9 mouse cellular contexts compared by ENCODE assay signal in the genomic region with DNA sequence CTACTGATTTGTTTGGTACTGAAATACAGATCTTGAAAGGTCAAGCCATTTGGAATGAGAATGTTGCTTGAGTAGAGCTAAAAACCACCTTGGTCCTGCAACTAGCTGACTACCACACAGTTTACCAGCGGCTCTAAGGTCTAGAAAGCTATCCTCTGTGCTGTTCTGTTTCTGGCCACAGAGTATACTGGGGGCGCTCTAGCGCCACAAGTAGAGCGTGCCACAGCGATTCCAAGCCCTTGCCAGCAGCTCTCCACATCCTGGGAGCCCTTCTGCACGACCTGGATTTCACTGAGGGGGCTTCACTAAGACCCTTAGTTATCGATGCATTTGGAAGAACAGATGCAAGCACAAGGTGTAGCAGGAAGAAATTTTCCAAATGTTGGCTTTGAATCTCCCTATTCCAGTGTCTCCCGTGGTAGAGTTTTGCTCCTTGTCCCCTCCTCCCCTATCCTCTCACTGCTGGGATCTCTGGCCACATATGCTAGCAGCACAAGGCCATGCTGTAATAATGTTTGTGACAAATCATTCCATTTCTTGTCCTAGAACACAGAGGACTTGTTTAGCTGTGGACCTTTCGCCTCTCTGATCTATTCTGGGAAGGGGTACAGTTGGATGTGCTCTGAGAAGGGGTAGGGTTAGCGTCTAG. TPM values are rescaled to one million over a fixed set of nuclear protein-coding genes. Genes with fewer than 3 reads are reported as not detected.
A peak's percentile ranks its signal among the peaks of the same experiment; 100 is the strongest.
DNase-seq lines count a peak whose midpoint lies in the region; ATAC-seq and TF ChIP-seq lines count a peak whose summit lies in the region.
"Had no signal": no experiment of that assay in that cellular context is flagged by ENCODE, and none has a peak within 500 bp of the region (broad histone marks: within the 10 kb centered on the region; RNA-seq: fewer than 3 reads in every experiment).

No protein-coding gene starts in this region.

- TF ChIP-seq CTCF in heart, adult 2 months (IDR thresholded peaks at IDR 0.05): peak; percentile 55
- TF ChIP-seq CTCF in C2C12 (IDR thresholded peaks at IDR 0.05; ENCODE audit: control insufficient read depth, insufficient read depth, insufficient read length): peak; percentile 4
- TF ChIP-seq CTCF in brain, embryonic 14.5 days (IDR thresholded peaks at IDR 0.05; ENCODE audit: borderline replicate concordance, extremely low read depth, insufficient read depth, insufficient read length): peak; percentile 62; the same call in 1 of the 2 replicates

- ATAC-seq in hindbrain, embryonic 16.5 days: peak; percentile 70; the same call in 1 of the 2 replicates
- peak; percentile 78; the same call in 1 of the 2 replicates for ATAC-seq in midbrain, embryonic 15.5 days (replicated peaks)

- H3K4me3 ChIP-seq in heart, adult 2 months: no peak overlapping the region
- H3K4me3 ChIP-seq in C2C12 (ENCODE audit: insufficient read depth, poor library complexity, severe bottlenecking): no peak overlapping the region
- H3K4me3 ChIP-seq in hindbrain, embryonic 16.5 days (ENCODE audit: low read length): no peak overlapping the region
- H3K4me3 ChIP-seq in midbrain, embryonic 15.5 days: no peak overlapping the region
- H3K4me3 ChIP-seq in heart, embryonic 10.5 days: no peak overlapping the region
- H3K4me3 ChIP-seq: midbrain, embryonic 12.5 days had no signal

- H3K9me3 ChIP-seq in hindbrain, embryonic 16.5 days (ENCODE audit: control insufficient read depth, low read length): no peaks in the 10 kb centered on the region
- H3K9me3 ChIP-seq in midbrain, embryonic 15.5 days: no peaks in the 10 kb centered on the region
- H3K9me3 ChIP-seq in heart, embryonic 10.5 days: no peaks in the 10 kb centered on the region
- H3K9me3 ChIP-seq: midbrain, embryonic 12.5 days had no signal

- H3K27me3 ChIP-seq in heart, adult 2 months (ENCODE audit: control insufficient read depth, insufficient read depth, low read length): no peaks in the 10 kb centered on the region
- H3K27me3 ChIP-seq in C2C12 (ENCODE audit: control insufficient read depth, insufficient read depth, insufficient read length): no peaks in the 10 kb centered on the region
- no peaks in the 10 kb centered on the region for H3K27me3 ChIP-seq in hindbrain, embryonic 16.5 days (replicated peaks; ENCODE audit: control insufficient read depth, insufficient read depth, low read length)
- no peaks in the 10 kb centered on the region for H3K27me3 ChIP-seq in midbrain, embryonic 15.5 days (replicated peaks)
- no peaks in the 10 kb centered on the region for H3K27me3 ChIP-seq in heart, embryonic 10.5 days (ENCODE audit: insufficient read depth, poor library complexity, severe bottlenecking)
- H3K27me3 ChIP-seq: midbrain, embryonic 12.5 days had no signal

- intact Hi-C loops in heart, adult 2 months (cut with DNase I): no loop called here

- DNase-seq in heart, adult 2 months: no peak
- no peak for DNase-seq in heart, adult 8-10 months (ENCODE audit: low spot score)
- DNase-seq in brain, embryonic 14.5 days (ENCODE audit: low read depth): peak; percentile 62
- no peak for DNase-seq in spleen, postnatal 36 days (ENCODE audit: low spot score in 2 of 2)
- no peak for DNase-seq in heart, embryonic 10.5 days (ENCODE audit: low spot score)

- no peak overlapping the region for H3K4me2 ChIP-seq in hindbrain, embryonic 16.5 days (ENCODE audit: low read length)
- H3K4me2 ChIP-seq in midbrain, embryonic 15.5 days: no peak overlapping the region
- H3K4me2 ChIP-seq: midbrain, embryonic 12.5 days had no signal

- no peak for TF ChIP-seq EP300 in heart, adult 2 months (IDR thresholded peaks at IDR 0.05; ENCODE audit: insufficient read depth, low read depth, low read length)

- no peaks in the 10 kb centered on the region for H3K79me2 ChIP-seq in heart, adult 2 months (replicated peaks; ENCODE audit: control insufficient read depth, insufficient read depth, low read length)
- H3K79me2 ChIP-seq in C2C12 (ENCODE audit: control insufficient read depth, insufficient read depth): no peaks in the 10 kb centered on the region

- no peaks in the 10 kb centered on the region for H3K79me3 ChIP-seq in C2C12 (ENCODE audit: low read depth)

- no peak overlapping the region for H3K9ac ChIP-seq in heart, adult 2 months (ENCODE audit: low read depth, low read length)
- H3K9ac ChIP-seq in hindbrain, embryonic 16.5 days (ENCODE audit: low read depth, low read length): no peak overlapping the region
- H3K9ac ChIP-seq in midbrain, embryonic 15.5 days: no peak overlapping the region
- H3K9ac ChIP-seq: midbrain, embryonic 12.5 days had no signal

- no peak for TF ChIP-seq POLR2A in heart, adult 2 months (IDR thresholded peaks at IDR 0.05; ENCODE audit: insufficient read depth, low read depth, low read length)
- TF ChIP-seq POLR2A in brain, embryonic 14.5 days (IDR thresholded peaks at IDR 0.05; ENCODE audit: borderline replicate concordance, extremely low read depth, insufficient read depth, insufficient read length, poor library complexity, severe bottlenecking): no peak

- H3K4me1 ChIP-seq in heart, adult 2 months (ENCODE audit: control insufficient read depth, insufficient read depth, low read length): no peaks in the 10 kb centered on the region
- no peaks in the 10 kb centered on the region for H3K4me1 ChIP-seq in hindbrain, embryonic 16.5 days (ENCODE audit: control insufficient read depth, insufficient read depth, low read depth, low read length)
- H3K4me1 ChIP-seq in midbrain, embryonic 15.5 days: no peaks in the 10 kb centered on the region
- H3K4me1 ChIP-seq in heart, embryonic 10.5 days: no peaks in the 10 kb centered on the region
- H3K4me1 ChIP-seq: midbrain, embryonic 12.5 days had no signal

- no peak overlapping the region for H3K27ac ChIP-seq in heart, adult 2 months
- H3K27ac ChIP-seq in hindbrain, embryonic 16.5 days (ENCODE audit: low read depth, low read length): no peak overlapping the region
- no peak overlapping the region for H3K27ac ChIP-seq in midbrain, embryonic 15.5 days
- no peak overlapping the region for H3K27ac ChIP-seq in heart, embryonic 10.5 days
- H3K27ac ChIP-seq: midbrain, embryonic 12.5 days had no signal

- 37% methylated on average over 10 of the region's 10 CpGs for WGBS in heart, adult 2 months
- 40% methylated on average over 10 of the region's 10 CpGs for WGBS in hindbrain, embryonic 16.5 days
- 41% methylated on average over 10 of the region's 10 CpGs for WGBS in midbrain, embryonic 15.5 days
- 39% methylated on average over 10 of the region's 10 CpGs for WGBS in heart, embryonic 10.5 days

- H3ac ChIP-seq in C2C12 (ENCODE audit: control insufficient read depth, insufficient read length, low read depth): no peak overlapping the region

- no peaks in the 10 kb centered on the region for H3K36me3 ChIP-seq in heart, adult 2 months (ENCODE audit: control insufficient read depth, insufficient read depth, low read length)
- H3K36me3 ChIP-seq in C2C12 (ENCODE audit: control insufficient read depth, insufficient read depth): no peaks in the 10 kb centered on the region
- H3K36me3 ChIP-seq in hindbrain, embryonic 16.5 days (ENCODE audit: control insufficient read depth, insufficient read depth, low read length): no peaks in the 10 kb centered on the region
- no peaks in the 10 kb centered on the region for H3K36me3 ChIP-seq in midbrain, embryonic 15.5 days (replicated peaks)
- H3K36me3 ChIP-seq in heart, embryonic 10.5 days: no peaks in the 10 kb centered on the region
- H3K36me3 ChIP-seq: midbrain, embryonic 12.5 days had no signal

TF ChIP-seq in C2C12, 6 proteins besides CTCF, POLR2A, EP300 and RAD21:
- no peak for TF ChIP-seq USF1 (IDR thresholded peaks at IDR 0.05; ENCODE audit: low read depth)
- no peak for TF ChIP-seq CEBPB (IDR thresholded peaks at IDR 0.05; ENCODE audit: low read depth)
- TF ChIP-seq MYOG (IDR thresholded peaks at IDR 0.05; ENCODE audit: control insufficient read depth, extremely low read depth, insufficient read length): no peak
- no peak for TF ChIP-seq MYOD1 (IDR thresholded peaks at IDR 0.05; ENCODE audit: control insufficient read depth, insufficient read length, low read depth)
- no peak for TF ChIP-seq MAX (IDR thresholded peaks at IDR 0.05)
- no peak for TF ChIP-seq FOSL1 (IDR thresholded peaks at IDR 0.05; ENCODE audit: insufficient read depth, low read length, poor library complexity, severe bottlenecking)

RNA-seq across cellular contexts. Expression of a gene that starts 31.2 kb away (rescaled TPM):
- total RNA-seq in heart, adult 2 months (2021): not detected
- polyA plus RNA-seq in heart, adult 2 months (2012; rRNA removed): 0.04 and 0.09 TPM in 2 replicates
- not detected for total RNA-seq in heart, adult 8-10 months (2022)
- not detected for polyA plus RNA-seq in C2C12 (2012; fragmentation: generic; extraction: Trizol)
- polyA plus RNA-seq in brain, embryonic 14.5 days (2012; rRNA removed): 0.19 and 0.33 TPM in 2 replicates
- polyA plus RNA-seq in hindbrain, embryonic 16.5 days (2015; fragmentation: Nextera tagmentation; extraction: Ambion mirVana): 0.19 TPM in 2 replicates
- 0.18 and 0.21 TPM in 2 replicates for polyA plus RNA-seq in midbrain, embryonic 15.5 days (2015; fragmentation: Nextera tagmentation; extraction: Ambion mirVana)
- 0.06 TPM in 1 of 2 replicates, not detected in the other for polyA plus RNA-seq in heart, embryonic 10.5 days (2016; fragmentation: Nextera tagmentation; extraction: Ambion mirVana)
- polyA plus RNA-seq: midbrain, embryonic 12.5 days had no signal

RNA-seq across cellular contexts. Expression of a gene that starts 50.1 kb away (rescaled TPM):
- total RNA-seq in heart, adult 2 months (2021): not detected
- polyA plus RNA-seq in heart, adult 2 months (2012; rRNA removed): not detected in 2 replicates
- not detected for total RNA-seq in heart, adult 8-10 months (2022)
- polyA plus RNA-seq in C2C12 (2012; fragmentation: generic; extraction: Trizol): not detected
- polyA plus RNA-seq in brain, embryonic 14.5 days (2012; rRNA removed): 0.10 and 0.13 TPM in 2 replicates
- 0.19 TPM in 1 of 2 replicates, not detected in the other for polyA plus RNA-seq in hindbrain, embryonic 16.5 days (2015; fragmentation: Nextera tagmentation; extraction: Ambion mirVana)
- polyA plus RNA-seq in midbrain, embryonic 15.5 days (2015; fragmentation: Nextera tagmentation; extraction: Ambion mirVana): 0.21 TPM in 1 of 2 replicates, not detected in the other
- 0.20 TPM in 1 of 2 replicates, not detected in the other for polyA plus RNA-seq in heart, embryonic 10.5 days (2016; fragmentation: Nextera tagmentation; extraction: Ambion mirVana)
- polyA plus RNA-seq: midbrain, embryonic 12.5 days had no signal

Comparison
In these comparisons a context has a peak if more than half of its experiments do, and no peak if none do; other contexts are left out.
1. CTCF ChIP-seq: peak in every context shown above with its lines; median percentile 62 in brain, embryonic 14.5 days; 55 in heart, adult 2 months; 4 in C2C12.